Mouse (Mus musculus) gastrocnemius, adult 18-20 months (tissue): ENCODE measurements at regions not wholly inside any gene's neighbourhood (a gene's known extent, or its start where the extent isn't known, plus 50 kb on each side); places are given as distances from the start of the nearest gene placed in this dataset.

ENCODE experiments used
- DNase-seq: peaks from one replicate; pipeline ENCODE4 v3.0.0; 2021; ENCODE audit warnings: low spot score

GRCm38 (mm10) chr13:16668652-16669051 is 657.0 kb downstream of the Inhba start:
- DNase-seq, result no peak

- no peak for DNase-seq
These were observed 657.6 kb downstream of the Inhba start for GRCm38 (mm10) chr13:16669281-16669680.

GRCm38 (mm10) chr13:16670047-16670733 is 658.5 kb downstream of the Inhba start:
- DNase-seq, result no peak

- DNase-seq, result no peak
These were observed 659.1 kb downstream of the Inhba start for GRCm38 (mm10) chr13:16670736-16671135.

- no peak for DNase-seq
These were observed 665.2 kb downstream of the Inhba start for GRCm38 (mm10) chr13:16676873-16677272.

- no peak for DNase-seq
These were observed 666.8 kb downstream of the Inhba start for GRCm38 (mm10) chr13:16678246-16679024.

- no peak for DNase-seq
These were observed 682.5 kb downstream of the Inhba start for GRCm38 (mm10) chr13:16694201-16694600.

GRCm38 (mm10) chr13:16700934-16701333 is 689.3 kb downstream of the Inhba start:
- DNase-seq, result no peak

- DNase-seq, result no peak
These were observed 690.5 kb downstream of the Inhba start for GRCm38 (mm10) chr13:16702138-16702537.

- no peak for DNase-seq
These were observed 693.8 kb downstream of the Inhba start for GRCm38 (mm10) chr13:16705217-16706104.

GRCm38 (mm10) chr13:16706105-16706442 is 694.4 kb downstream of the Inhba start:
- no peak for DNase-seq

- DNase-seq, result no peak
These were observed 703.8 kb downstream of the Inhba start for GRCm38 (mm10) chr13:16715296-16715960.

GRCm38 (mm10) chr13:16716340-16716739 is 704.7 kb downstream of the Inhba start:
- DNase-seq, result no peak

- no peak for DNase-seq
These were observed 705.4 kb downstream of the Inhba start for GRCm38 (mm10) chr13:16716796-16717749.

- DNase-seq, result no peak
These were observed 708.4 kb downstream of the Inhba start for GRCm38 (mm10) chr13:16720090-16720489.

- no peak for DNase-seq
These were observed 713.7 kb downstream of the Inhba start for GRCm38 (mm10) chr13:16725350-16725749.

- DNase-seq, result no peak
These were observed 726.7 kb downstream of the Inhba start for GRCm38 (mm10) chr13:16738313-16738712.

- DNase-seq, result no peak
These were observed 727.9 kb downstream of the Inhba start for GRCm38 (mm10) chr13:16739563-16739962.

GRCm38 (mm10) chr13:16744237-16744636 is 732.6 kb downstream of the Inhba start:
- DNase-seq, result no peak

- no peak for DNase-seq
These were observed 734.0 kb downstream of the Inhba start for GRCm38 (mm10) chr13:16745644-16746043.
